Mouse (Mus musculus) lung, postnatal 0 days (tissue): ENCODE measurements at regions not wholly inside any gene's neighbourhood (a gene's known extent, or its start where the extent isn't known, plus 50 kb on each side); places are given as distances from the start of the nearest gene placed in this dataset.

Experiments used
- CTCF ChIP-seq: IDR thresholded peaks from 2 replicates; pipeline ENCODE4 v1.5.1; 2016; ENCODE audit warnings: antibody characterized with exemption, mild to moderate bottlenecking
- EP300 ChIP-seq: IDR thresholded peaks from 2 replicates; pipeline ENCODE4 v1.6.1; 2016; ENCODE audit warnings: antibody characterized with exemption, mild to moderate bottlenecking, control low read depth

- no peak for TF ChIP-seq EP300
- TF ChIP-seq CTCF, result no peak
These were observed 195.1 kb upstream of the Sdk2 start for GRCm38 (mm10) chr11:114261959-114262358.
